Mouse (Mus musculus) left cerebral cortex, postnatal 10 days (tissue): ENCODE data around the gene Eif2b4. TPM values are rescaled to one million over a fixed set of nuclear protein-coding genes. Genes with fewer than 3 reads are reported as not detected.
"Not testable (repeated sequence)": the region's sequence is repeated elsewhere in the genome, so short reads cannot be mapped to it uniquely, and the experiment has no call there.

ENCODE experiments used
- DNase-seq, 2 experiments: peaks; one replicate each; pipeline ENCODE4 v3.0.0; 2021 to 2022; ENCODE audit warnings: low spot score in 2 of 2, mixed read lengths in 1 of 2; ENCODE audit errors: extremely low spot score in 1 of 2
- intact Hi-C: fragments of 180-260 bp; cut with DNase I; formaldehyde crosslinking; loops from one replicate; pipeline ENCODE4 v1.15.1; 2025
- total RNA-seq, 2 experiments: library from RNA; stranded (reverse); gene quantifications; 2 replicates each; pipeline ENCODE4 v1.2.3; 2021

Eif2b4 gene
- total RNA-seq, result 10 to 100 TPM; 48.2 to 49.7 TPM

DNA sequence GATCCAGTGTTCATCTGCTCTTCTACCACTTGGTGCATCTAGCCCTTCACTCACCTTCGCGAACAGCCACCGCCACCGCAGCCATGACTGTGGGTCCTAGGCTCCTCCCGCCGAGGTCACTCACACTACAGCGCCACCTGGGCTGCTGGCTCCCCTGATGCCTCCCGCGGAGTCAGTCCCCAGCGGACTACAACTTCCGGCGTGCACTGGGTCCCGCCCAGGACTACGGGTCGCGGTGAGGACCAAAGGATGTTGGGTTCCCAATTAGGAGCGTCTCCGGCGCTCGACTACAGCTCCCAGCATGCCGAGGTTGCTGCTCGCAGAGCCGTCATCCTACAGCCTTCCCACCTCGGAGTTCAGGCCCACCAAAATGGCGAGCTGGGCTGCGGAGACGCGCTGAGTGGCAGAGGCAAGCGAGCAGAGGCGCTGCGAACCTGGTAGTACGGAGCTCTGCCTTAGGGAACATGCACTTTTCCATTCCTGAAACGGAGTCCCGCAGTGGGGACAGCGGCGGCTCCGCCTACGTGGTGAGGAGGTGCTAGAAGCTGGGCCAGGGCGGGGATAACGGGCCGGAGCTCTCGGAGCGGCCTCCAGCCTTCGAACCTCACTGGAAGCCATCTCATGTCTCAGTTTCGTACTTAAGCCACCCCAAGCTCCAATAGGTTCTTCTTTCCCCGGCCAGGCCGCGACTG is at the start of gene Eif2b4, which contains the start of gene Snx17:
TSS of gene Eif2b4 (minus strand) at position 492 of the 692 bp plus-strand sequence.
TSS of gene Snx17 (plus strand) at position 289 of the 692 bp plus-strand sequence.
- intact Hi-C loops, result no loop called here
- peak; percentile 99 for DNase-seq

DNA sequence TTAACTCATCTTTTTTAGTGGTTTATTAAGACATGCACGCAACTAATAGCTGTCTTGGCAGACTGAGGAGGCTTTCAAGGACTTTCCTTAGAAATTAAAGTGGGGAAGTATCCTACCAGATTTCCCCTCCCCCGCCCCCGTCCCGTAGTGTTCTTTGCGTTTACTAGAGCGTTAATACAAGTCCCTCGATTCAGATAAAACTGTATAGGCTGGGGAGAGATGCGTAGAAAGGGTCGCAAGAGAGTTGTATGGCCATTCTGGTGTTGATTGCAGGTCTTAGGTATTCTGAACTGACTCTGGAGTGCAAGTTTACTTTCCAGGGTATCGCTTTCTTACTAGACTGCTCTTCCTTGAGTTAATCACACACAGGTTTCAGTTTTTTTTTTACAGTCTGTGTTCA is 49.0 kb upstream of the Eif2b4 start:
- DNase-seq, result no peak
- intact Hi-C loops, result no loop called here

DNA sequence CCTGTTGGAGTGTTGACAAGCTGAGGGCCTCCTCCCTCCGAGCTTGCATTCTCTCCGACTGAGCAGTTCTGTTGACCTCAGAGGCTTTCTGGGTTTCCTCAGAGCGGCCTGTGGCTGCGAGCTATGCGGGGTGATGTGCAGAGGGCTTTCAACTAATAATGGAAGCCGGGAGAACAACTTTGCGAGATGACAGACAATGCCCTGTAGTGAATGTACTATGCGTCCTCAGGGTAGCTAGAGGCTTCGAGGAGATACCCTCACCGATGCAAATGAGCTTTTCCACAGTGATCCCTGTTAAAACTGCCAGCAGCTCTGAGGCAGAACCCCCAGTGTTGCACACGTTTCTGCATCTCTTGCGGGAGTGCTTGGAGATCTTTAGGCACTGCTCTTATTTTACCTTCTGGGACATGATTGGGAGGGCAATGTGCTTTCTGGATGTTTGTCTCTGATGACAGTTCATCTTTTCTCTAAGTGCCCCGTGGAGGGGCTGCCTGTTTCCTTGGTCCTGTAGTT is 48.3 kb upstream of the Eif2b4 start:
- intact Hi-C loops, result loop anchor here (2.0 kb wide), 1 partner anchor 21 kb away; the partner anchor contains the start of gene Ppm1g
- DNase-seq, result no peak

DNA sequence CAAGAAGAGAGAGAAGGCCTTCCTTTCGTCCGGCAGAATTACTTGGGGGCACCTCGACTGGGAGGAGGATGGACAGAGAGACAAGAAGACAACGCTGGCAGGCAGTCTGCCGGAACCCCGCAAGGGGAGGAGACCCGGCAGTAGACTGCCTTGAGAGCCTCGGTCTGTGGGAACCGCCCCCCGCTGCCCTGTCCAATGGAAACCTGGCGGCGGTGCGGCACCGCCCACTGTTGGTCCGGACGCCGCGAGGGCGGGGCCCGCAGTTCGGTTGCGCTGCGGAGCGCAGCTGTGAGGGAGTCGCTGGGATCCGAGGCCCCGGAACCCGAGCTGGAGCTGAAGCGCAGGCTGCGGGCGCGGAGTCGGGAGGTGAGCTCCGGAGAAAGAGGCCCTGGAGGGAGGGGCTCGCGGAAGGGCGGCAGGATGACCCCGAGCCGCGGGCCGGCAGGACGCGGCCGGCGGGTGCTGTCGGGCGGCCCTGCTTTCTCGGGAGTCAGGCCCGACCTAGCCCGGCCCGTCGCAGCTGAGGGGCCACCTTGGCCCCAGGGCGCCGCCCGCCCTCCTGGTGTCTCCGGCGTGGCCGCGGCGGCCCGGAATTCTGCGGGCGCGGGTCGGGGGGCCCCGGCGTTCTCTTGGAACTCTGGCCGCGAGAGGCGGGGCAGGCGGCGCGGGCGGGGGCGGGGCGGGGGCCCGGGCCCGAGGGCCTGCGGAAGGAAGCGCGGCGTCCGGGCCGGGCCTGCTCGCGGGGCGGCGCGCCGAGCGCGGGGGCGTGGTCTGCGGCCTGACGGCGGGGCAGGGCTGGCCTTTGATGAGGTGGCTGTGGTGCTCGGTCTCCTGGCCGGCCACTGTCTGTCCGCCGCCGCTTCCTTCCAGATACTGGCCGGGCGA is 47.6 kb upstream of the Eif2b4 start, which contains the start of the genes Nrbp1 and Gm9970:
TSS of gene Nrbp1 (plus strand) at position 228 of the 885 bp plus-strand sequence.
TSS of gene Gm9970 (minus strand) at position 596 of the 885 bp plus-strand sequence.
- intact Hi-C loops, result loop anchor here (2.0 kb wide), 1 partner anchor 20 kb away; the partner anchor contains the start of gene Ppm1g
- DNase-seq, result peak; percentile 93 to 98

DNA sequence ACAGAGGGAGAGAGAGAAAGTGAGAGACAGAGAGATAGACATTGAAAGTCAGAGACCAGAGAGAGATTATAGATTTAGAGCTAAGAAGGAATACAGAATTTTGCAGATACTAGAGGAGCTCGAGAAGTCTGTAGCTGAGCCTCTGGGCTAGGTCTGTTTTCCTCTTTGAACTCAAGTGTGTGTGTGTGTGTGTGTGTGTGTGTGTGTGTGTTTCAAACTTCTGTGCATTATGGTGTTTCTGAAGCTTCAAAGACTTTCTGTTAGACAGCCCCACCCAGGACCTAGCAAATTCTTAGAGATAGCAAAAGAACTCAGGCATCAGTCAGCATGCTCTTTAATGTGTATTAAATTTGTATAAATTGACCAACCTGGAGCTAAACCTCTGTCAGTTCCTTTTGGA is 33.4 kb upstream of the Eif2b4 start:
- intact Hi-C loops, result no loop called here
- no peak for DNase-seq

DNA sequence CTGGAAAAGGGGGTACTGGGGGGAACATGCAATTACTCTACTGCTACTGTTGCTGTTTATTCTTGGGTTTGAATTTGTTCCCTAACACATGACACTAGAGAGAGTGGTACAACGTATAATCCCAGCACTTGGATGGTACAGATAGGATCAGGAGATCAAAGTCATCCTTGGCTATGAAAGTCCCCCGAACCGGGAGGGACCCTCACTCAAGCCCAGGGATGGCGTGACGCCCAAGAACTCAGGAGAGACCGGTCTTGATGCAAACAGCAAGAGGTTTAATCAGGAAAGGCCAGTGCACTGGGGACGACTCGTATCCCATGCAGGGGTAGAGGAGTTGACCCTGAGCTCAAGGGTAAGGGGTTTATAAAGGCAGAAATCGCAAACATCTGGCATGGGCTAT is 29.5 kb upstream of the Eif2b4 start:
- intact Hi-C loops, result no loop called here
- peak in 1 of 2 experiments; percentile 39 for DNase-seq

DNA sequence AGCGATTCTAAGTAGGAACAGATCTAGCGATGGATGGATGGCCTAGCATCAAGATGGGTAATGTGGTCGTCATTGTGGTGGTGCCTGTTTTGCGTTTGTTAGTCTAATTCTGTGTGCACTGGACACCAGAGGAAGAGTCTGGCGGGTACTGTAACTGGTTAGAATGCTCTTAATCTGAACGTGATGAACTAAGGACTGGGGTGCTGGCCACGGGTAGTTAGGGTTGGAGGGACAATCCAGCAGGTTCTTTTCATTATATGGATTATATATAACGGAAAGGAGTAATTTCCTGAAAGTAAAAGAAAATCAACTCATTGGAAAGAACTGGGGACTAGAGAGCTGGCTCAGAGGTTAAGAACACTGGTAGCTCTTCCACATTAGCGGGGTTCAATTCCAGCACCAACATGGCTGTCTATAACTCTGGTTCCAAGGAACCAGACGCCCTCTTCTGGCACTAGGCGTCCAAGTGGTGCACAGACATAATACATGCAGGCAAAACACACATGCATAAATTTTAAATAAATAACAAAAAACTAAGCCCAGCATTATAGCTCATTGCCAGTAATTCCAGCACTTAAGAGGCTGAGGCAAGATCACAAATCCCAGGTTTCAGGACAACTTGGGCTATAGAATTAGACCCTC is 28.2 kb upstream of the Eif2b4 start:
- intact Hi-C loops, result loop anchor here (2.0 kb wide), 1 partner anchor 19 kb away; the partner anchor contains the start of genes Gm9970 and Nrbp1

DNA sequence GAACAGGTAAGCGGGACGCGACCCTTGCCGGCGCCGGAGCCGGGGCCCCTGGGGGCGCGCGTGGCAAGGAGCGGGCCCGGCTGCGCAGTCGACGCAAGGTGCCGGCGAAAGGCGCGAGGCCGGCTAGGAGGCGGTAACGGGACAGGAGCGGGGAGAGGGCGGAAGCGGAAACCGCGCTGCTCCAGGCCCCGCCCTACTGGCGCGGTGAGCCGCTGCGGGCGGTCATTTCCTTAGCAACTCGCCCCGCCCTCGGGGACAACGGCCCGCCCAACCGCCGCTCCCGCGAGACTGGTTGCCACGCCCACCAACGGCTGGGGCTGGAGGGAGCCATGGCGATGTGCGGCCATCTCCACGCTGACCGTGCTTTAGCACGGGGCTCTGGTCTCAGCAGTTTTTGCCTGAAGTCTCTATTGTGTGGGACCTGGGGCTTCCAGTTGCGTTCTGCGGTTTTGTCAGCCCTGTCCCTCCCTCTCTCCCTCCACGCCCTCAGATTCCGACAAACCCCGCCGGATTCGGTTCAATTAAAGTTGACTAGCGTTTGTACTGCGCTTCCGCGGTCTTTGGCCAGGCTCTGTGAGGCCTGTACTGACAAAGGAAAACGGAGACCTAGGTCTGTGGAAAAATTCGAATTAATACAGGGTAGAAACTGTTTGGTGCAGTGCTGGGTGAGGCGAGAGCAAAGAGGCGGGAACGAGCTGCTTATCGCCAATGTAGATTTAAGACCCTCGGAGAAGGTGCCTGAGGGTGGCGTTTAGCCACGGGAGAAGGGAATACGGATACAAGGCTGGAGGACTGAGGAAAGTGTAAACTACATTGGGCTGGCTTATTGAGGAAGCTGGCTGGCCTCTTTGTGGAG is 27.4 kb upstream of the Eif2b4 start, which contains the start of gene Ppm1g:
TSS of gene Ppm1g (minus strand) at position 240 of the 856 bp plus-strand sequence.
- peak; percentile 94 to 98 for DNase-seq
- intact Hi-C loops, result loop anchor here (2.0 kb wide), 1 partner anchor 20 kb away; the partner anchor contains the start of genes Gm9970 and Nrbp1

More for the DNA sequence above, 28.2 kb upstream of the Eif2b4 start:
- DNase-seq, result peak in 1 of 2 experiments; percentile 62

DNA sequence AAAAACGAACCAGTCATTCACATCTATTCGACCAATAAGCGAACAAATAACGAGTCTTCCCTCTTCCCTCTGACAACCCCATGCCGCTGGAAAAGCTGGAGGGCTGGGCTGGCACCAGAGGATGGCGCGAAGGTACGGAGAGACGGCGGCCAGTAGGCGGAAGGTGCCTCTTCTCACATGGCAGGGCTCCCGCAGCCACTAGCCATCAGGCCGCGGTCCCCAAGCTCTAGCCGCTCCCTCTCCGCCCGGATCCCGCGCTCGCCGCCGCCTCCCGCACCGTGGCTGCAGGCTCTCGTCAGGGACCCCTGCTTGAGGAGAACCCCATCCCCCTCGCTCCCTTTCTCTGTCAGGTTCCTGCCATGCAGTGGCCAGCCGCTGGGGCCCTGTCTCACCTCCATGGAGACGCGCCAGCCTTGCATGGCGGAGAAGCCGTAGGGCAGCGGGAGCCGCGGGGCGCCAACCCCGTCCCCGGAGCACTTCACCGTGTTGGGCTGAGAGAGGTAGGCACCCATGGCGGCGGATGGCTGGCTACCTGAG is 26.7 kb upstream of the Eif2b4 start:
- DNase-seq, result peak in 1 of 2 experiments; percentile 81
- intact Hi-C loops, result loop anchor here (2.0 to 5.0 kb wide), 2 partner anchors 21 to 107 kb away; partner anchors contain the start of genes Gm9970 and Nrbp1

DNA sequence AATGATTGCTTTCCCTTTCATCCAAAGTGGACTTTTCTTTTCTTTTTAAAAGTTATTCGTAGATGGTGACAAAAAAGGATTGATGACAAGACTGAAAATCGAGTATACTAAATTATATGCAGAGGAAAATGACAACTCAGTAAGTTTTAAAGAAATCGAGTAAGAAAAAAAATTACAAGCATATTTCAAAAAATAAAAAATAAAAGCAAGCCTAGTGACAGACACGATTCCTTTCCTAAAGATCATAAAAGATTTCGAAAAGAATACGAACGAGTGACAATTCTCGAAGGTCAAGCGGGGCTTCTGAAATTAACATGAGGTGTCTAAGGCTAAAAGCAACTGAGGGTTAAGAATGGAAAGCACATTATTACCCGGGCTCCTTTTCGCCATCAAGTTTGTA is 26.2 kb upstream of the Eif2b4 start:
- intact Hi-C loops, result loop anchor here (5.0 kb wide), 1 partner anchor 108 kb away; no protein-coding TSS in a partner anchor
- DNase-seq, result no peak

DNA sequence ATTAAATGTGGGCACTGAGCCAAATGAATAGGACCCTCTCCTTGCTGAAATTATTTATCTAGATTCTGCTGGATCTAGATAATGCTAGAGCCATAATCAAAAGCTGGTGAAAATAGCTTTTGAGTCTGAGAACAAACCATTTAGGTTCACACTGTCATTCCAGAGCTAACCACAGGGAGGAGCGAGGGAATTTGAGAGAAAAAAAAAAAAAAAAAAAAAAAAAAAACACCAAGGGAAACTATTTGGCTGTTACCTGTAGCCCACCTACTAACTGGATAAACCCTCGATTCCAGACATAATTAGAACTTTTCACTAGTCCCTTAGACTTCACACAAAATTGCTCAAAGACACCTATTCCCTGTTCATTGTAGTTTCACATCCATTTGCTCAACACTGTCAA is 25.8 kb upstream of the Eif2b4 start:
- intact Hi-C loops, result loop anchor here (5.0 kb wide), 1 partner anchor 108 kb away; no protein-coding TSS in a partner anchor
- no peak for DNase-seq

DNA sequence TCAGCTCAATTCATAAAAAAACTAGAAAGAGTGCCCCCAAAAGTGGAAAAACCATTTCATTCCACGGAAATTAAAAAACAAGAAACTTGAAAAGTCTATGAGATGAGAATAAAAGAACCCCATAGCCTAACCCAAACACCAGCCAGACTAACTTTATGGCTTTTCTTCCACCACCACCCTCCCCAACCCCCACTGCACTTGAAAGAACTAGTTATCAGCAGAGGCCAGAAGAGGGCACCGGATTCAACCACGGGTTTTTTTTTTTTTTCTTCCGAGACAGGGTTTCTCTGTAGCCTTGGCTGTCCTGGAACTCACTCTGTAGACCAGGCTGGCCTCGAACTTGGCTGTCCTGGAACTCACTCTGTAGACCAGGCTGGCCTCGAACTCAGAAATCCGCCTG is 25.1 kb upstream of the Eif2b4 start:
- DNase-seq, result no peak
- intact Hi-C loops, result loop anchor here (5.0 kb wide), 1 partner anchor 109 kb away; no protein-coding TSS in a partner anchor

DNA sequence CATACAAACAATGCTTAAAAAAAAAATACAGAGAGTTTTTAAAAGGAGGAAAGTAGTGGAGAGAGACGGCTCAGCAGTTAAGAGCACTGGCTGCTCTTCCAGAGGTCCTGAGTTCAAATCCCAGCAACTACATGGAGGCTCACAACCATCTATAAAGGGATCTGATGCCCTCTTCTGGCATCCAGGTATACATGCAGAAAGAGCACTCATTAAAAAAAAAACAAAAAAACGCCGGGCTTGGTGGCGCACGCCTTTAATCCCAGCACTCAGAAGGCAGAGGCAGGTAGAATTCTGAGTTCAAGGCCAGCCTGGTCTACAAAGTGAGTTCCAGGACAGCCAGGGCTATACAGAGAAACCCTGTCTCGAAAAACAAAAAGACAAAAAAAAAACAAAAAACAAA is 23.3 kb upstream of the Eif2b4 start:
- intact Hi-C loops, result loop anchor here (5.0 kb wide), 1 partner anchor 111 kb away; no protein-coding TSS in a partner anchor
- DNase-seq, result not testable (repeated sequence)

DNA sequence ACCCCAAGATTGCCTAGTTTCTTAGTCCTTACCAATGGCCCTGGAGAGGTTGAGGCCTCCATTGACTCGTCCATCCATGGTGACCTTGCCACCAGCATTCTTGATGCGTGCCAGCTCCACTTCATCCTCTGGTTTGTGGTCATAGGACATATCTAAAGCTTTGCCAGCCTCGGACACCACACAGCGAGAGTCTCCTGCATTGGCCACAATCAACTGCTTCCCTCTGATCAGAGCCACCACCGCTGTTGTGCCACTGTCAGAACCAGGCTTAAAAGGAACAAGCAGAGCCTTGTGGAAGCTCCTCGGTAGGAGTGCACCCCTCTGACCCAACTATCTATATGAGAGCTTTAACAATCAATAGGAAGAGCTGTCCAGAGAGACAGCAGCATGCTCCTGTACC is 11.2 kb upstream of the Eif2b4 start:
- intact Hi-C loops, result no loop called here

DNA sequence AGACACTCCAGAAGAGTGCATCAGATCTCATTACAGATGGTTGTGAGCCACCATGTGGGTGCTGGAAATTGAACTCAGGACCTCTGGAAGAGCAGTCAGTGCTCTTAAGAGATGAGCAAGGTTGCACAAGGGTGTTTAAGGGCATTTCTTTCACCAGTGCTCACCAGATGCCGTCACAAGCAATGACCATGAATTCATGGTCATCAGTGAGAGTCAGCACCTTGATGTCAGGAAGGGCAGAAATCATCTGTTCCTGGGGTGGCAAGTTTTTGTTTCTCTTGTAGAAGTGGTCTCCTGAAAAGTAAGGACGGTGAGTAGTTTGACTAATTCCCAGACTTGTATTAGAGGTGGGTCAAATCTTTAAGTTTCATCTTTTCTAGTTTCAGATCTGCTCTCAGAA is 10.6 kb upstream of the Eif2b4 start:
- no peak for DNase-seq
- intact Hi-C loops, result no loop called here

More for the DNA sequence above, 11.2 kb upstream of the Eif2b4 start:
- no peak for DNase-seq

DNA sequence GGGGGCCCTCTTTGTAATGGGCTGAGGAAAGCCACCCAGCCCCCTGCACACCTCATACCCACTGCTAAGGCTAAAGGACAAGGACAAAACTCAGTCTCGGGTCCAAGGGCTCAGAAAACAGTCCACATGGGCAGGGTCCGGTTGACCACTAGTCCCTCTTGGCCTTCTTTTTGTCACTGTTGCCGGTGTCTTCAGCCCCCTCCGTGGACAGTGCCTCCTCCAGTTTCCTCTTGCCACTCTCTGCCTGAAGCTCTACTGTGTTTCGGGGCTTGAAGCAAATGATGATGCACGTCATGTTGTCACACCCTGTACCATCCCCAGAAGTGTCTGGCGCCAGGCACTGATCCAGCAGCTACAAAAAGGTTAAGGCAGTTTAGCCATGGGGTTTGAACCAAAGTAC is 9.7 kb upstream of the Eif2b4 start:
- DNase-seq, result no peak
- intact Hi-C loops, result no loop called here
